Mouse (Mus musculus) stomach, postnatal 0 days (tissue): ENCODE data around the gene Trp53bp1. TPM values are rescaled to one million over a fixed set of nuclear protein-coding genes. Genes with fewer than 3 reads are reported as not detected.

Experiments
- ATAC-seq: fragments of 200-750 bp; cut with Nextera tagmentation; 2 replicates; pipeline ENCODE4 v1.8.0; 2017; ENCODE audit not compliant: low FRiP score, low TSS enrichment
- DNase-seq: peaks from one replicate; pipeline ENCODE4 v3.0.0-alpha.2; 2016; ENCODE audit warnings: low spot score
- H3K27ac ChIP-seq: fragments of 300-500 bp; sonication (generic); replicated peaks from 2 replicates; pipeline ENCODE4 v1.5.1; 2014; ENCODE audit warnings: mild to moderate bottlenecking, control low read depth
- H3K27me3 ChIP-seq: fragments of 300-500 bp; sonication (generic); 2 replicates; pipeline ENCODE4 v1.6.1; 2014; ENCODE audit warnings: low read length; ENCODE audit not compliant: control insufficient read depth, insufficient read depth
- H3K36me3 ChIP-seq: fragments of 300-500 bp; sonication (generic); 2 replicates; pipeline ENCODE4 v1.6.1; 2014; ENCODE audit warnings: low read length, mixed read lengths; ENCODE audit not compliant: control insufficient read depth, insufficient read depth
- H3K4me1 ChIP-seq: fragments of 300-500 bp; sonication (generic); replicated peaks from 2 replicates; pipeline ENCODE4 v1.6.1; 2014; ENCODE audit warnings: antibody characterized with exemption; ENCODE audit not compliant: control insufficient read depth, insufficient read depth
- H3K4me2 ChIP-seq: fragments of 300-500 bp; sonication (generic); replicated peaks from 2 replicates; pipeline ENCODE4 v1.6.1; 2014; ENCODE audit warnings: low read depth, mild to moderate bottlenecking, control low read depth, moderate library complexity
- H3K4me3 ChIP-seq: fragments of 300-500 bp; sonication (generic); 2 replicates; pipeline ENCODE4 v1.5.1; 2014; ENCODE audit warnings: low read depth, low read length, control low read depth
- H3K9ac ChIP-seq: fragments of 300-500 bp; sonication (generic); 2 replicates; pipeline ENCODE4 v1.6.1; 2014; ENCODE audit warnings: mild to moderate bottlenecking, low read length, control low read depth, mixed read lengths
- H3K9me3 ChIP-seq: fragments of 300-500 bp; sonication (generic); 2 replicates; pipeline ENCODE4 v1.6.1; 2016; ENCODE audit warnings: low read length; ENCODE audit not compliant: control insufficient read depth
- CTCF ChIP-seq: IDR thresholded peaks from 2 replicates; pipeline ENCODE4 v1.5.1; 2016; ENCODE audit warnings: antibody characterized with exemption, low read depth, mild to moderate bottlenecking, moderate library complexity
- EP300 ChIP-seq: optimal IDR thresholded peaks from 2 replicates; pipeline ENCODE3; 2016; ENCODE audit warnings: antibody characterized with exemption
- WGBS: fragments of 180-500 bp; shearing (Covaris S2); extraction: QIAGEN DNeasy Blood & Tissue Kit; methylation state at CpG from one replicate; pipeline ENCODE4 v1.1.7; 2014; 5-methylcytosine and 5-hydroxymethylcytosine counted together
- polyA plus RNA-seq: library from polyadenylated mRNA; unstranded; fragments of >200 nt; fragmentation: Nextera tagmentation; extraction: Ambion mirVana; gene quantifications from 2 replicates; pipeline ENCODE4 v1.2.1, GENCODE M21; 2015

The Trp53bp1 gene
- polyA plus RNA-seq, 1 experiment from 2014 or later: 10.6 TPM

DNA sequence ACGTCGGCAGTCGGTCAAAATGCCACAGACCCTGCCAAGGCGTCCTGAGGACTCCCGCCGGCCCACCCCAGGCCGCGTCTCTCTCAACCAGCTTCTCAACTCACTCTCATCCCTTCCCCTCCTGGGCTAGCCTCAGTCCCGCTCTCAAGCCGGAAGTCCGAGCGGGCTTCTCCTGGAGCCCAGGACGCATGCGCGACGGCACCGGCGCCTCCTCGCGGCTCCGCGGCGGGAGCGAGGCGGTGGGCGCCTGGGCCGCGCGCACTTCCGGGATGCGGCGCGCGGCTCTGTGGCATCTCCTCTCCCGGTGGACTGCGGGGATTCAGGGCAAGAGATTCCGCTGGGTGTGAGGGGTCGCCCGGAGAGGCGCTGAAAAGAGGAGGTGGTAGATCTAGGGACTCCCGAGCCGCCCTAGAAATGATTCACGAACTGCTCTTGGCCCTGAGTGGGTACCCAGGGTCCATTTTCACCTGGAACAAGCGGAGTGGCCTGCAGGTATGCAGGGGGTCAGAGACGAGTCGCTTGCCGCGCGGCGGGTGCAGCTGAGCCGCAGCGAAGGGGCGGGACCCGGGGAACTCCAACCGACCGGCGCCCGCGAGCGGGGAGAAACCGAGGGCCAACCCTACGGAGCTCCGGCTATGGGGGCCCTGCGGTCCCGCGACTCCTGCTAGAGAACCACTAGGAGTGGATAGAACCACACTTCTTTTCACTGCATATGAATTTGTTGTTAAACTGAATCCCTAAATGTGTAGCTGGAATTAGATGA, 100.0 kb downstream of the Trp53bp1 start, which contains the start of gene Zscan29:
Gene Zscan29, minus strand, starts transcription at position 146 of the 763 bp plus-strand sequence.
- peak within 1 kb of the TSS; percentile 90 for H3K4me3 ChIP-seq
- H3K9ac ChIP-seq: peak within 1 kb of the TSS; percentile 90
- H3K4me2 ChIP-seq: peak within 1 kb of the TSS; percentile 79
- DNase-seq (peak; percentile 92), ATAC-seq (peak; percentile 95)
- TF ChIP-seq CTCF (peak; percentile 47), EP300 (no peak)
- H3K9me3 ChIP-seq: no peaks in the 10 kb centered on the region
- peaks cover 8% of the 10 kb centered on the region; the same call in 1 of the 2 replicates for H3K4me1 ChIP-seq
- H3K36me3 ChIP-seq: 0 out of 2 replicates have a peak, but pooled peaks cover 1% of the 10 kb centered on the region
- WGBS: 2% methylated on average over 63 of the region's 66 CpGs
- H3K27me3 ChIP-seq: no peaks in the 10 kb centered on the region
- peak within 1 kb of the TSS; percentile 94 for H3K27ac ChIP-seq

DNA sequence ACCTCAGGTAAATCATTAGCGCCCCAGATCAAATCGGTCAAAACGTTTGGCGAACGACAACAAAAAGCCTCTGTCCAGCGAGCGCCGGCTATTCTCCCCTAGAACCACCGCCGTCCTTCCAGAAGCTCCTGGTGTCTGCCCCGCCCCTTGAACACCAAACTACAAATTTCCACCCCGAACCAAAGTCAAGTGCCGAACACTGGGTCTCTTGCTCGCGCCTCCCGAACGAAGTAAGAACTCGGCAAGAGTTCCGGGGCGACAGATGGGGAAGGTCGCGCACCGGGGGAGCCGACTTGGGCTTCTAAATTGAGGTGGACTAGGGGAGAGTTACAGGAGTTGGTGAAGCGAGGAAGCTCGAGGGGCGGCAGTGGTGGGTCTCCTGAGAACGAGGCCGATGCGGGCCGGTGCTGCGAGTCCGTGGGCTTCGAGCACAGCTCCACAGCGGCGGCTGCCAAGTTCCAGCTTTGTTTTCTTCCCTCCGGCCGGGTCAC, 100.7 kb downstream of the Trp53bp1 start, which contains the start of gene Tubgcp4:
Gene Tubgcp4, plus strand, starts transcription at position 174 of the 491 bp plus-strand sequence.
- peak; percentile 55 for ATAC-seq
- under 1% methylated on average over 35 of the region's 38 CpGs for WGBS
- TF ChIP-seq EP300: no peak
- TF ChIP-seq CTCF: no peak

DNA sequence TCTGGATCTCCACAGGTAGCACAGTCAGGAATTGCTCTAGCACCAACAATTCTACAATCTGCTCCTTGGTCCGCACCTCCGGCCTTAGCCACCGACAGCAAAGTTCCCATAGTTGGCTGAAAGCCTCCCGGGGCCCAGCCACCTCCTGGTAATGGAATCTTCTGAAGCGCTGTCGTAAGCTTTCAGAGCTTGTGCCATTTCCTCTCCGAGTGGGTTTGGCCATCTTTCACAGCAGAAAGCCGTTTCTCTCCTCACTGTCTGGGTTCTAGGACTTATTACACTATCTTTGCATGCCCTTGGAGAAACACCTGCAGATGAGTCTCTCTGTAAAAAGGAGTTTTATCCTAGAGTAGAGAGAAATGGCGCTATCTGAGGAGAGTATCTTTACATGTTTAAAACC, 101.3 kb downstream of the Trp53bp1 start:
- H3K36me3 ChIP-seq: 0 out of 2 replicates have a peak, but pooled peaks cover 5% of the 10 kb centered on the region
- ATAC-seq: no peak
- H3K4me3 ChIP-seq: peak overlapping the region; percentile 90
- no peaks in the 10 kb centered on the region for H3K9me3 ChIP-seq
- H3K27me3 ChIP-seq: no peaks in the 10 kb centered on the region
- no peak; the same call in 1 of the 2 replicates for TF ChIP-seq CTCF
- TF ChIP-seq EP300: no peak
- peaks cover 8% of the 10 kb centered on the region; the same call in 1 of the 2 replicates for H3K4me1 ChIP-seq
- H3K4me2 ChIP-seq: peak overlapping the region; percentile 79
- H3K27ac ChIP-seq: peak overlapping the region; percentile 94; the same call in 1 of the 2 replicates
- H3K9ac ChIP-seq: peak overlapping the region; percentile 90
- peak; percentile 38 for DNase-seq
- WGBS: 2% methylated on average over 9 of the region's 9 CpGs

More for the DNA sequence above, 100.7 kb downstream of the Trp53bp1 start, which contains the start of gene Tubgcp4:
- Histone ChIP-seq H3K27ac (peak within 1 kb of the TSS; percentile 94), H3K4me2 (peak within 1 kb of the TSS; percentile 79), H3K36me3 (0 out of 2 replicates have a peak, but pooled peaks cover 5% of the 10 kb centered on the region), H3K9ac (peak within 1 kb of the TSS; percentile 90), H3K4me3 (peak within 1 kb of the TSS; percentile 90), H3K4me1 (peaks cover 8% of the 10 kb centered on the region; the same call in 1 of the 2 replicates), H3K27me3 (no peaks in the 10 kb centered on the region), H3K9me3 (no peaks in the 10 kb centered on the region)
- DNase-seq: no peak

- Histone ChIP-seq H3K9ac (peak overlapping the region; percentile 90), H3K4me1 (peaks cover 8% of the 10 kb centered on the region; the same call in 1 of the 2 replicates), H3K27ac (no peak overlapping the region), H3K4me3 (peak overlapping the region; percentile 90), H3K9me3 (no peaks in the 10 kb centered on the region), H3K36me3 (0 out of 2 replicates have a peak, but pooled peaks cover 5% of the 10 kb centered on the region), H3K4me2 (peak overlapping the region; percentile 79), H3K27me3 (no peaks in the 10 kb centered on the region)
- no peak for ATAC-seq
- no peak for TF ChIP-seq EP300
- TF ChIP-seq CTCF: no peak
- DNase-seq: no peak
- 42% methylated on average over 4 of the region's 4 CpGs for WGBS
Measured at GRCm38 (mm10) chr2:121169173-121169572, 102.0 kb downstream of the Trp53bp1 start.

DNA sequence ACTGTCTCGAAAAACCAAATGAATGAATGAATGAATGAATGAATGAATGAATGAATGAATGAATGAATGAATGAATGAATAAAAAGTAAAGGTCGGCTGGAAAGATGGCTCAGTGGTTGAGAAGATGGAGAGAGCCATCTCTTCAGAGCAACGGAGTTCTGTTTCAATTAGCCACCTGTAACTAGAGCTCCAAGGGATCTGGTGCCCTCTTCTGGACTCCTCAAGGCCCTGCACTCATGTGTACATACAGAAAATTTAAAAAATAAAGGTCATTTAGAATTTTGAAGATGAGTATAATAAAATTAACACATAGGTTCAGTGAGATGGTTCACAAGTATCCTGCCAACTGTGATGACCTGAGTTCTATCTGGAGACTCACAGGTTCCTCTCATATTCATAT, 118.1 kb downstream of the Trp53bp1 start:
- H3K4me2 ChIP-seq: no peak overlapping the region
- ATAC-seq (no peak), DNase-seq (no peak)
- H3K4me1 ChIP-seq: no peaks in the 10 kb centered on the region
- no peaks in the 10 kb centered on the region for H3K9me3 ChIP-seq
- peaks cover 9% of the 10 kb centered on the region for H3K36me3 ChIP-seq
- no peak overlapping the region for H3K9ac ChIP-seq
- WGBS: 86% methylated on average over 3 of the region's 3 CpGs
- no peak overlapping the region for H3K4me3 ChIP-seq
- no peak overlapping the region for H3K27ac ChIP-seq
- no peak for TF ChIP-seq EP300
- peak; percentile 56 for TF ChIP-seq CTCF
- H3K27me3 ChIP-seq: no peaks in the 10 kb centered on the region
